Mouse (Mus musculus) skeletal muscle tissue, postnatal 0 days (tissue): ENCODE measurements around the gene Crisp3. TPM values are rescaled to one million over a fixed set of nuclear protein-coding genes. Genes with fewer than 3 reads are reported as not detected.

Experiments
- polyA plus RNA-seq: library from polyadenylated mRNA; unstranded; fragments of >200 nt; fragmentation: Nextera tagmentation; extraction: Ambion mirVana; gene quantifications from 2 replicates; pipeline ENCODE4 v1.2.1, GENCODE M21; 2015

Crisp3 gene
- polyA plus RNA-seq: not detected in 2 replicates

GRCm38 (mm10) chr17:40242135-40242534 lies at the start of gene Crisp3:
Gene Crisp3, minus strand, starts transcription at chr17:40242288.

DNA sequence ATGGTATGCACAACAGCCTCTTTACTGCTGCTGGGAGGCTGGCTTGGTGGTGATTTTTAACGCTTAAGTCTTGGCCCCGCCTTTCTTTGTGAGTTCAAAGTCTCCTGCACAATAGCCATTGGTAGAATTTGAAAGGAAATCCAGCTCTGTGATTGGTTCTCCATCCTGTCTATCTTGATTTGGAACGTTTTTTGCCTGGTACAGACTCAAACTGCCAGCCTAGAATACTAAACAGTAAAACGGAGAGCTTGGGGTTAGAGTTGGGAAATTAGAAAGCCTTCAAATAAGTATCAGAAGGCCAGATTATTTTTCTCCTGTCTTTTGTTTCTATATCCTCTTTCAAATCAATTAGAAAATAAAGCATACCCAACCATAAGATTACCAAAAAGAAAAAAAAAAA lies 33.5 kb downstream of the Crisp3 start, which contains the start of gene Pgk2:
Gene Pgk2, minus strand, starts transcription at position 101 of the 400 bp plus-strand sequence.

Other genes with a start within 250 kb of the Crisp3 start
- gene AC192777.2, start 146.8 kb downstream of the Crisp3 start, polyA plus RNA-seq: not detected in 2 replicates
- gene Pgk2, start 33.6 kb downstream of the Crisp3 start, polyA plus RNA-seq: not detected in 2 replicates
- gene Crisp1, start 76.9 kb upstream of the Crisp3 start, polyA plus RNA-seq: not detected in 2 replicates